ENCODE assay signal across 14 mouse cellular contexts in genomic region chr13:23024812-23025211, GRCm38 (mm10). TPM values are rescaled to one million over a fixed set of nuclear protein-coding genes. Genes with fewer than 3 reads are reported as not detected.
"Had no signal": no experiment of that assay in that cellular context is flagged by ENCODE, and none has a peak within 500 bp of the region (broad histone marks: within the 10 kb centered on the region; RNA-seq: fewer than 3 reads in every experiment).

No protein-coding gene starts in this region.

- DNase-seq: liver, postnatal 0 days; lung, adult 2 months; lung, postnatal 14 days; lung, postnatal 36 days; right cerebral cortex, postnatal 14 days; right cerebral cortex, postnatal 4 days; spleen, adult 18-20 months; thymus, adult 18-20 months; thymus, postnatal 14 days; thymus, postnatal 4 days had no signal

RNA-seq across cellular contexts. Expression of gene Vmn1r214, which starts 5.4 kb away (rescaled TPM):
- total RNA-seq: megakaryocyte progenitor cell, adult 5-6 weeks; midbrain, postnatal 0 days; monocyte, adult 5-6 weeks; neutrophil, adult 5-6 weeks had no signal

RNA-seq across cellular contexts. Expression of gene Vmn1r213, which starts 17.4 kb away (rescaled TPM):
- total RNA-seq: megakaryocyte progenitor cell, adult 5-6 weeks; midbrain, postnatal 0 days; monocyte, adult 5-6 weeks; neutrophil, adult 5-6 weeks had no signal

RNA-seq across cellular contexts. Expression of gene Vmn1r215, which starts 43.0 kb away (rescaled TPM):
- total RNA-seq: megakaryocyte progenitor cell, adult 5-6 weeks; midbrain, postnatal 0 days; monocyte, adult 5-6 weeks; neutrophil, adult 5-6 weeks had no signal
